Mouse (Mus musculus) monocyte, adult 5-6 weeks (primary cell): Measurements from ENCODE around the gene Arhgap6. TPM values are rescaled to one million over a fixed set of nuclear protein-coding genes. Genes with fewer than 3 reads are reported as not detected.

ENCODE experiments used
- total RNA-seq: library from RNA; stranded (forward); fragments of 200-1000, 200-491, 200-594 nt; gene quantifications from 3 replicates; pipeline ENCODE4 v1.2.3, GENCODE M21; 2017

The Arhgap6 gene
- total RNA-seq, 1 experiment from 2014 or later, result 2.2 TPM

Other genes with a start within 250 kb of the Arhgap6 start
- not detected in 3 replicates for gene Frmpd4, start 217.9 kb upstream of the Arhgap6 start, total RNA-seq
- gene Msl3, start 121.2 kb upstream of the Arhgap6 start, total RNA-seq, result 33.6 to 63.7 TPM (median 41.4 TPM) in 3 replicates